Comparison of ENCODE assay signal across 14 mouse cellular contexts in genomic region chr5:115126578-115127312, GRCm38 (mm10). TPM values are rescaled to one million over a fixed set of nuclear protein-coding genes. Genes with fewer than 3 reads are reported as not detected.
DNase-seq lines count a peak whose midpoint lies in the region; ATAC-seq and TF ChIP-seq lines count a peak whose summit lies in the region.
"Had no signal": no experiment of that assay in that cellular context is flagged by ENCODE, and none has a peak within 500 bp of the region (broad histone marks: within the 10 kb centered on the region; RNA-seq: fewer than 3 reads in every experiment).

No protein-coding gene starts in this region.

- H3K27ac ChIP-seq in kidney, postnatal 0 days = no peak overlapping the region
- H3K27ac ChIP-seq in midbrain, embryonic 15.5 days = no peak overlapping the region
- H3K27ac ChIP-seq: forebrain, embryonic 15.5 days; lung, embryonic 15.5 days; midbrain, embryonic 12.5 days had no signal

- no peaks in the 10 kb centered on the region for H3K9me3 ChIP-seq in kidney, postnatal 0 days (replicated peaks; ENCODE audit: low read length)
- no peaks in the 10 kb centered on the region for H3K9me3 ChIP-seq in E14TG2a.4 (ENCODE audit: low read length)
- H3K9me3 ChIP-seq in midbrain, embryonic 15.5 days = no peaks in the 10 kb centered on the region
- H3K9me3 ChIP-seq: forebrain, embryonic 15.5 days; hindbrain, embryonic 13.5 days; lung, embryonic 15.5 days; midbrain, embryonic 12.5 days had no signal

- H3K4me3 ChIP-seq in kidney, postnatal 0 days (replicated peaks; ENCODE audit: low read depth, low read length) = no peak overlapping the region
- peak overlapping the region; percentile 35; the same call in 1 of the 2 replicates for H3K4me3 ChIP-seq in E14TG2a.4 (replicated peaks; ENCODE audit: low read length)
- H3K4me3 ChIP-seq in midbrain, embryonic 15.5 days = no peak overlapping the region
- H3K4me3 ChIP-seq: forebrain, embryonic 15.5 days; hindbrain, embryonic 13.5 days; lung, embryonic 15.5 days; midbrain, embryonic 12.5 days had no signal

- H3K27me3 ChIP-seq in kidney, postnatal 0 days (ENCODE audit: insufficient read depth, low read length) = no peaks in the 10 kb centered on the region
- no peaks in the 10 kb centered on the region for H3K27me3 ChIP-seq in E14TG2a.4 (ENCODE audit: insufficient read depth, low read length)
- H3K27me3 ChIP-seq in midbrain, embryonic 15.5 days (replicated peaks) = no peaks in the 10 kb centered on the region
- H3K27me3 ChIP-seq: forebrain, embryonic 15.5 days; hindbrain, embryonic 13.5 days; lung, embryonic 15.5 days; midbrain, embryonic 12.5 days had no signal

- no peak for DNase-seq in kidney, postnatal 0 days (ENCODE audit: low spot score)
- no peak for DNase-seq in kidney, postnatal 10 days
- DNase-seq in 416B (ENCODE audit: low read depth) = peak; percentile 88
- no peak for DNase-seq in heart, postnatal 36 days
- DNase-seq: cerebellum, postnatal 36 days; gastrocnemius, postnatal 25 days had no signal

- 0 out of 2 replicates have a peak overlapping the region, but pooled peaks have one; percentile 2 for H3K9ac ChIP-seq in kidney, postnatal 0 days (ENCODE audit: low read depth, low read length)
- H3K9ac ChIP-seq in midbrain, embryonic 15.5 days = no peak overlapping the region
- H3K9ac ChIP-seq: forebrain, embryonic 15.5 days; hindbrain, embryonic 13.5 days; lung, embryonic 15.5 days; midbrain, embryonic 12.5 days had no signal

- 72% methylated on average over 28 of the region's 28 CpGs for WGBS in kidney, postnatal 0 days
- WGBS in midbrain, embryonic 15.5 days = 85% methylated on average over 24 of the region's 28 CpGs

- intact Hi-C loops in heart, postnatal 36 days (cut with DNase I) = loop anchor here (5.0 to 10.0 kb wide), 2 partner anchors 221 to 318 kb away; partner anchors contain the start of gene Cox6a1

- no peak for TF ChIP-seq CTCF in kidney, postnatal 0 days (IDR thresholded peaks at IDR 0.05; ENCODE audit: low read depth)
- TF ChIP-seq CTCF in E14TG2a.4 (conservative IDR thresholded peaks at IDR 0.05; ENCODE audit: low read length) = no peak

- no peak for ATAC-seq in kidney, postnatal 0 days (replicated peaks; ENCODE audit: low FRiP score, low read depth)
- ATAC-seq in megakaryocyte progenitor cell, adult 5-6 weeks (replicated peaks; ENCODE audit: poor library complexity) = peak; percentile 29; the same call in 1 of the 2 replicates
- ATAC-seq in midbrain, embryonic 15.5 days (replicated peaks) = no peak
- ATAC-seq: forebrain, embryonic 15.5 days had no signal

- 0 out of 2 replicates have a peak, but pooled peaks cover 4% of the 10 kb centered on the region for H3K4me1 ChIP-seq in kidney, postnatal 0 days (replicated peaks; ENCODE audit: insufficient read depth, low read length)
- H3K4me1 ChIP-seq in E14TG2a.4 (replicated peaks; ENCODE audit: low read depth, low read length) = peaks cover 55% of the 10 kb centered on the region
- peaks cover 9% of the 10 kb centered on the region; the same call in 1 of the 2 replicates for H3K4me1 ChIP-seq in midbrain, embryonic 15.5 days

- H3K36me3 ChIP-seq in kidney, postnatal 0 days (ENCODE audit: insufficient read depth, low read length) = peaks cover 32% of the 10 kb centered on the region
- peaks cover 95% of the 10 kb centered on the region for H3K36me3 ChIP-seq in E14TG2a.4 (ENCODE audit: insufficient read depth, low read length)
- H3K36me3 ChIP-seq in midbrain, embryonic 15.5 days (replicated peaks) = peaks cover 7% of the 10 kb centered on the region

- no peak overlapping the region for H3K4me2 ChIP-seq in kidney, postnatal 0 days (ENCODE audit: low read length)
- H3K4me2 ChIP-seq in midbrain, embryonic 15.5 days = no peak overlapping the region
- H3K4me2 ChIP-seq: forebrain, embryonic 15.5 days; hindbrain, embryonic 13.5 days; lung, embryonic 15.5 days; midbrain, embryonic 12.5 days had no signal

RNA-seq across cellular contexts. Expression of gene Acads, which starts 7.6 kb away (rescaled TPM):
- polyA plus RNA-seq in kidney, postnatal 0 days (2015; fragmentation: Nextera tagmentation; extraction: Ambion mirVana) = 105 and 117 TPM in 2 replicates
- 27.8 and 28.8 TPM in 2 replicates for total RNA-seq in megakaryocyte progenitor cell, adult 5-6 weeks (2015)
- total RNA-seq in megakaryocyte progenitor cell, adult 5-6 weeks (2017) = 22.3 and 34.1 TPM in 2 replicates
- total RNA-seq in heart, postnatal 36 days (2021) = 100 to 1,000 TPM; 203 to 239 TPM
- polyA plus RNA-seq in midbrain, embryonic 15.5 days (2015; fragmentation: Nextera tagmentation; extraction: Ambion mirVana) = 16.0 and 19.4 TPM in 2 replicates

RNA-seq across cellular contexts. Expression of gene Unc119b, which starts 8.0 kb away (rescaled TPM):
- polyA plus RNA-seq in kidney, postnatal 0 days (2015; fragmentation: Nextera tagmentation; extraction: Ambion mirVana) = 40.8 and 42.7 TPM in 2 replicates
- total RNA-seq in megakaryocyte progenitor cell, adult 5-6 weeks (2015) = 4.1 and 7.2 TPM in 2 replicates
- total RNA-seq in megakaryocyte progenitor cell, adult 5-6 weeks (2017) = 9.6 and 11.2 TPM in 2 replicates
- 10 to 100 TPM; 17.7 to 21.3 TPM for total RNA-seq in heart, postnatal 36 days (2021)
- polyA plus RNA-seq in midbrain, embryonic 15.5 days (2015; fragmentation: Nextera tagmentation; extraction: Ambion mirVana) = 35.1 and 38.2 TPM in 2 replicates

RNA-seq across cellular contexts. Expression of gene Gm10401, which starts 28.6 kb away (rescaled TPM):
- 26.6 and 31.3 TPM in 2 replicates for polyA plus RNA-seq in kidney, postnatal 0 days (2015; fragmentation: Nextera tagmentation; extraction: Ambion mirVana)
- not detected in 2 replicates for total RNA-seq in megakaryocyte progenitor cell, adult 5-6 weeks (2015)
- not detected in 2 replicates for total RNA-seq in megakaryocyte progenitor cell, adult 5-6 weeks (2017)
- total RNA-seq in heart, postnatal 36 days (2021) = not detected
- polyA plus RNA-seq in midbrain, embryonic 15.5 days (2015; fragmentation: Nextera tagmentation; extraction: Ambion mirVana) = 43.4 and 51.0 TPM in 2 replicates
- total RNA-seq: gastrocnemius, postnatal 25 days; left cerebral cortex, adult 18-20 months had no signal

RNA-seq across cellular contexts. Expression of gene Mlec, which starts 31.2 kb away (rescaled TPM):
- polyA plus RNA-seq in kidney, postnatal 0 days (2015; fragmentation: Nextera tagmentation; extraction: Ambion mirVana) = 43.6 and 44.4 TPM in 2 replicates
- total RNA-seq in megakaryocyte progenitor cell, adult 5-6 weeks (2015) = 242 and 279 TPM in 2 replicates
- 276 and 305 TPM in 2 replicates for total RNA-seq in megakaryocyte progenitor cell, adult 5-6 weeks (2017)
- 10 to 100 TPM; 73.4 to 93.0 TPM for total RNA-seq in heart, postnatal 36 days (2021)
- 28.9 and 29.8 TPM in 2 replicates for polyA plus RNA-seq in midbrain, embryonic 15.5 days (2015; fragmentation: Nextera tagmentation; extraction: Ambion mirVana)

Comparison
In these comparisons a context has a peak if more than half of its experiments do, and no peak if none do; other contexts are left out.
1. RNA of gene Acads, which starts 7.6 kb away (total RNA-seq): 203 to 239 TPM in heart, postnatal 36 days; 22.3 to 34.1 TPM in megakaryocyte progenitor cell, adult 5-6 weeks; every median in the first group is over 4 times any median in the second.